Mouse (Mus musculus) myocyte (in vitro differentiated cells): ENCODE results near the gene Rasgrp2.

ENCODE experiments used
- CEBPB ChIP-seq: IDR thresholded peaks from 2 replicates; pipeline ENCODE4 v1.6.1; 2011; ENCODE audit warnings: mild to moderate bottlenecking, moderate library complexity; ENCODE audit not compliant: poor library complexity, insufficient read depth, severe bottlenecking
- POLR2A ChIP-seq: IDR thresholded peaks from one replicate; pipeline ENCODE4 v1.6.1; 2011; ENCODE audit warnings: low read depth, mild to moderate bottlenecking, control low read depth, moderate library complexity; ENCODE audit not compliant: insufficient read length
- POLR2AphosphoS2 ChIP-seq: IDR thresholded peaks from one replicate; pipeline ENCODE4 v1.6.1; 2011; ENCODE audit warnings: low read depth, control low read depth; ENCODE audit not compliant: insufficient read length
- TCF3 ChIP-seq: IDR thresholded peaks from one replicate; pipeline ENCODE4 v1.6.1; 2011; ENCODE audit warnings: low read depth, control low read depth; ENCODE audit not compliant: insufficient read length
- USF1 ChIP-seq: IDR thresholded peaks from one replicate; pipeline ENCODE4 v1.6.1; 2011; ENCODE audit warnings: low read depth, mild to moderate bottlenecking, control low read depth, moderate library complexity

- TF ChIP-seq TCF3 (no peak), USF1 (no peak), POLR2A (no peak), CEBPB (no peak), POLR2AphosphoS2 (no peak)
Measured at GRCm38 (mm10) chr19:6386234-6386633, 12.9 kb upstream of the Rasgrp2 start.
